Mouse (Mus musculus) layer of hippocampus, adult 2 months (tissue): ENCODE results near the gene Kif6. TPM values are rescaled to one million over a fixed set of nuclear protein-coding genes. Genes with fewer than 3 reads are reported as not detected.
A peak's percentile ranks its signal among the peaks of the same experiment; 100 is the strongest.

ENCODE experiments used
- DNase-seq, 2 experiments: peaks; one replicate each; pipeline ENCODE4 v3.0.0; 2022; ENCODE audit warnings: low spot score in 2 of 2
- H3K27ac ChIP-seq: fragments of 200-600 bp; 2 replicates; pipeline ENCODE4 v1.8.1; 2022
- H3K4me3 ChIP-seq: fragments of 200-600 bp; 2 replicates; pipeline ENCODE4 v1.8.1; 2022; ENCODE audit warnings: mild to moderate bottlenecking
- CTCF ChIP-seq: fragments of 200-600 bp; conservative IDR thresholded peaks from 2 replicates; pipeline ENCODE4 v1.8.1; 2022; ENCODE audit warnings: antibody characterized with exemption, mild to moderate bottlenecking, moderate library complexity
- total RNA-seq, 2 experiments: library from RNA; stranded (reverse); gene quantifications; 2 replicates each; pipeline ENCODE4 v1.2.3; 2021

Gene Kif6
- total RNA-seq, 2 experiments from 2014 or later = 5.0 to 6.1 TPM

- TF ChIP-seq CTCF = no peak
- Histone ChIP-seq H3K27ac (no peak overlapping the region), H3K4me3 (no peak overlapping the region)
- DNase-seq = peak in 1 of 2 experiments; percentile 40
Measured at GRCm38 (mm10) chr17:49732706-49733105, 117.8 kb downstream of the Kif6 start.

- DNase-seq = no peak
- TF ChIP-seq CTCF = no peak
- H3K27ac ChIP-seq = no peak overlapping the region
- H3K4me3 ChIP-seq = no peak overlapping the region
Measured at GRCm38 (mm10) chr17:49734079-49734478, 119.1 kb downstream of the Kif6 start.

- TF ChIP-seq CTCF = no peak
- no peak overlapping the region for H3K4me3 ChIP-seq
- H3K27ac ChIP-seq = no peak overlapping the region
- DNase-seq = no peak
Measured at GRCm38 (mm10) chr17:49734776-49735175, 119.8 kb downstream of the Kif6 start.

GRCm38 (mm10) chr17:49736364-49736763 is 121.4 kb downstream of the Kif6 start:
- no peak overlapping the region for H3K27ac ChIP-seq
- no peak for DNase-seq
- no peak overlapping the region for H3K4me3 ChIP-seq
- TF ChIP-seq CTCF = no peak; the same call in 1 of the 2 replicates

GRCm38 (mm10) chr17:49737217-49737774 is 122.4 kb downstream of the Kif6 start:
- DNase-seq = no peak
- Histone ChIP-seq H3K4me3 (no peak overlapping the region), H3K27ac (no peak overlapping the region)
- TF ChIP-seq CTCF = no peak

- no peak for TF ChIP-seq CTCF
- no peak overlapping the region for H3K4me3 ChIP-seq
- H3K27ac ChIP-seq = no peak overlapping the region
- no peak for DNase-seq
Measured at GRCm38 (mm10) chr17:49738351-49738750, 123.4 kb downstream of the Kif6 start.

GRCm38 (mm10) chr17:49739896-49740679 is 125.2 kb downstream of the Kif6 start:
- DNase-seq = no peak
- Histone ChIP-seq H3K27ac (no peak overlapping the region), H3K4me3 (no peak overlapping the region)
- TF ChIP-seq CTCF = no peak

GRCm38 (mm10) chr17:49741172-49741571 is 126.2 kb downstream of the Kif6 start:
- Histone ChIP-seq H3K4me3 (no peak overlapping the region), H3K27ac (no peak overlapping the region)
- no peak for DNase-seq
- no peak for TF ChIP-seq CTCF

- H3K4me3 ChIP-seq = no peak overlapping the region
- DNase-seq = no peak
- no peak for TF ChIP-seq CTCF
- no peak overlapping the region for H3K27ac ChIP-seq
Measured at GRCm38 (mm10) chr17:49741927-49742326, 127.0 kb downstream of the Kif6 start.

GRCm38 (mm10) chr17:49743580-49744463 is 128.9 kb downstream of the Kif6 start:
- no peak for TF ChIP-seq CTCF
- Histone ChIP-seq H3K27ac (no peak overlapping the region), H3K4me3 (no peak overlapping the region)
- DNase-seq = no peak

GRCm38 (mm10) chr17:49750889-49751324 is 136.0 kb downstream of the Kif6 start:
- DNase-seq = no peak
- H3K27ac ChIP-seq = no peak overlapping the region
- TF ChIP-seq CTCF = no peak
- H3K4me3 ChIP-seq = no peak overlapping the region

GRCm38 (mm10) chr17:49753874-49754273 is 138.9 kb downstream of the Kif6 start:
- no peak for TF ChIP-seq CTCF
- no peak for DNase-seq
- H3K27ac ChIP-seq = no peak overlapping the region
- no peak overlapping the region for H3K4me3 ChIP-seq

- DNase-seq = no peak
- H3K27ac ChIP-seq = no peak overlapping the region
- no peak for TF ChIP-seq CTCF
- no peak overlapping the region for H3K4me3 ChIP-seq
Measured at GRCm38 (mm10) chr17:49756862-49757261, 141.9 kb downstream of the Kif6 start.
